Mouse (Mus musculus): ENCODE measurements at regions not wholly inside any gene's neighbourhood (a gene's known extent, or its start where the extent isn't known, plus 50 kb on each side); places are given as distances from the start of the nearest gene placed in this dataset.

DNA sequence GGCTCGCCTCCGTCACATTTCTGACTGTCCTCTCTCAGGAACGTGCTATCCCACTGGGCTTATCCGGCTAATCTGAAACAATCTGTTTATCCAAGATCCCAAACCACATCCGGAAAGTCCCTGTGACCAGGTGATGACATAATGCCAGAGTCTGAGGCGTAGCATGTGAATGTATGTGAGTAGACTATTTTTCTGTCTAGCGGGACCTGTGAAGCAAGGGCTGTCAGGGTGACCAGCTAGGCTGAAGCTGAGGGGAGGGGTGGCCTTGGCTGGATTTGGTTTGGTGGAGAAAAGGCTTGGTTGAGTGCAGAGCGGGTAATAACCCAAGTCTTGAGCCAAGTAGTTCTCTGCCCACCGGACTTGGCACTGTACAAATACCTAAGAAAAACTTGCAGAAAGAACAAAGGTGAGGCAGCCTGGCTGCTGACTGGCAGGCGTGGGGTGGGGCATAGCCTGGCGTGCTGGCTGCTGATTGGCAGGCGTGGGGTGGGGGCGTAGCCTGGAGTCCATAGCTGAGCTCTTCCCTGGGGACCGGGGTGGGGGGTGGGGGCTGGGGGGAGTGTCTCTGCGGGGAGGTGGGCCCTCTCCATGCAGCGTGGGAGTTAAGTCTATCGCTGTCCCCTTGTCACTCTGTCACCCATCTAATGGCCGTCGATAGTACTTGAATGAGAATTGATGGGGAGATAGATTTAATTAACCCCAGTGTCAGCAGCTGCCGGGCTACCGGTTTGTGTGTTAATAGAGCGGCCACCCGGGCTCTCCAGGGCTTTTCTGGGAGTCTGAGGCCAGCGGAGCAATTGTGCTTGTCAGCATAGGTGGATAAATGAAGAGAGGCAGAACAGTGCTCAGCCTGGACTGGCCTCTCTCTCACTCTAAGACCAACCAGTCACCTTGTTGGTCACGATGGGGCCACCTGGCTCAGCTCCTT lies 54.2 kb upstream of the Unc5b start:
- peak in 1 of 2 experiments; percentile 42 for DNase-seq

DNA sequence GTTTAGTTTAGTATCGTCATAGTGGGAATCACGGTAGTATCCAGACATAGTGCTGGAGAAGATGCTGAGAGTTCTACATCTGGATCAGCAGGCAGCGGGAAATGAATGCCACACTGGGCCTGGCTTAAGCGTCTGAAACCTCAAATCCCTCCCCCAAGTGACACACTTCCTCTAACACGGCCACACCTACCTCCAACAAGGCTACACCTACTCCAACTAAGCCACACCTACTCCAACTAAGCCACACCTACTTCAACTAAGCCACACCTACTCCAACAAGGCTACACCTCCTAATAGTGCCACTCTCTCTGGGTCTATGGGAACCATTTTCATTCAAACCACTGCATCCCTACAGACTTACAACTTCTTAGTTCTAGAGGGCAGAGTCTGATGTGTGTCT lies 53.4 kb upstream of the Unc5b start:
- no peak for DNase-seq

Data from kidney, postnatal 36 days (tissue).